ENCODE assay signal across 15 mouse cellular contexts in the genomic region with DNA sequence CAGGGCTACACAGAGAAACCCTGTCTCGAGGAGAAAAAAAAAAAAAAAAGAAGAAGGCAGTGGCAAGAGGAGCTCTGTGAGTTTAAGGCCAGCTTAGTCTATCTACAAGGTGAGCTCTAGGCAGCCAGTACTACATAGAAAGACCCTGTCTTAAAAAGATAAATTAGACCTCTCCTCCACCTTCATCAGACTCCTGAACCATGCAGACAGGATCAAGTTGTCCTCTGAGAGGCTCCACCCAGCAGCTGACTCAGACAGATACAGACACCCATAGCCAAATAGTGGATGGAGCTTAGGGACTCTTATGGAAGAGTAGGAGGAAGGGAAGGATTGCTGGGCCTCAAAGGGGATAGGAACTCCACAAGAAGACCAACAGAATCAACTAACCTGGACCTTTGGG.
"Had no signal": no experiment of that assay in that cellular context is flagged by ENCODE, and none has a peak within 500 bp of the region (broad histone marks: within the 10 kb centered on the region; RNA-seq: fewer than 3 reads in every experiment).

No protein-coding gene starts in this region.

- ATAC-seq: hindbrain, embryonic 16.5 days; inflammation-experienced regulatory T-cells, adult 6 months; midbrain, embryonic 16.5 days had no signal

- H3K9ac ChIP-seq: kidney, embryonic 15.5 days; limb, embryonic 13.5 days; midbrain, embryonic 12.5 days; neural tube, embryonic 13.5 days had no signal

- H3K27ac ChIP-seq: kidney, embryonic 15.5 days; limb, embryonic 13.5 days; midbrain, embryonic 12.5 days; neural tube, embryonic 13.5 days had no signal

- H3K4me2 ChIP-seq: kidney, embryonic 15.5 days; limb, embryonic 13.5 days; midbrain, embryonic 12.5 days; neural tube, embryonic 13.5 days had no signal

- DNase-seq: kidney, adult 18-20 months; kidney, postnatal 14 days; layer of hippocampus, adult 9-11 months; layer of hippocampus, postnatal 36 days; left cerebral cortex, postnatal 4 days; lung, adult 18-20 months; right cerebral cortex, postnatal 25 days; thymus, postnatal 36 days had no signal

- H3K36me3 ChIP-seq: kidney, embryonic 15.5 days; limb, embryonic 13.5 days; midbrain, embryonic 12.5 days; neural tube, embryonic 13.5 days had no signal

- H3K27me3 ChIP-seq: limb, embryonic 13.5 days had no signal

- H3K9me3 ChIP-seq: kidney, embryonic 15.5 days; limb, embryonic 13.5 days; midbrain, embryonic 12.5 days; neural tube, embryonic 13.5 days had no signal

- H3K4me3 ChIP-seq: kidney, embryonic 15.5 days; limb, embryonic 13.5 days; midbrain, embryonic 12.5 days; neural tube, embryonic 13.5 days had no signal
